Mouse (Mus musculus): ENCODE measurements around the gene Cers5.

The Cers5 gene

GRCm38 (mm10) chr15:99725341-99726155, 47.1 kb downstream of the Cers5 start, which contains the start of gene Cox14:
TSS of gene Cox14 (plus strand) at chr15:99725618.
- DNase-seq (ENCODE audit: low spot score in 2 of 2), result peak; percentile 96 to 98

- DNase-seq (ENCODE audit: low spot score in 2 of 2), result peak; percentile 77 to 78
These were observed 48.2 kb downstream of the Cers5 start for GRCm38 (mm10) chr15:99724292-99725021.

GRCm38 (mm10) chr15:99723515-99724291, 49.0 kb downstream of the Cers5 start:
- DNase-seq (ENCODE audit: low spot score in 2 of 2), result peak; percentile 51 to 66

GRCm38 (mm10) chr15:99723120-99723514, 49.6 kb downstream of the Cers5 start:
- no peak for DNase-seq (ENCODE audit: low spot score in 2 of 2)

- no peak for DNase-seq (ENCODE audit: low spot score in 2 of 2)
These were observed 50.6 kb downstream of the Cers5 start for GRCm38 (mm10) chr15:99721921-99722743.

- no peak for DNase-seq (ENCODE audit: low spot score in 2 of 2)
These were observed 52.8 kb downstream of the Cers5 start for GRCm38 (mm10) chr15:99719865-99720264.

- DNase-seq (ENCODE audit: low spot score in 2 of 2), result no peak
These were observed 54.1 kb downstream of the Cers5 start for GRCm38 (mm10) chr15:99718461-99719021.

- peak; percentile 67 to 72 for DNase-seq (ENCODE audit: low spot score in 2 of 2)
These were observed 55.0 kb downstream of the Cers5 start, which contains the start of gene Gpd1 for GRCm38 (mm10) chr15:99717386-99718334. TSS of gene Gpd1 (plus strand) at chr15:99717515.

GRCm38 (mm10) chr15:99716814-99717213, 55.9 kb downstream of the Cers5 start:
- DNase-seq (ENCODE audit: low spot score in 2 of 2), result peak in 1 of 2 experiments; percentile 53

GRCm38 (mm10) chr15:99715982-99716746, 56.5 kb downstream of the Cers5 start:
- DNase-seq (ENCODE audit: low spot score in 2 of 2), result peak; percentile 48 to 56

- DNase-seq (ENCODE audit: low spot score in 2 of 2), result peak; percentile 76 to 77
These were observed 57.3 kb downstream of the Cers5 start for GRCm38 (mm10) chr15:99715361-99715865.

- peak; percentile 80 to 93 for DNase-seq (ENCODE audit: low spot score in 2 of 2)
These were observed 57.8 kb downstream of the Cers5 start for GRCm38 (mm10) chr15:99714858-99715257.

GRCm38 (mm10) chr15:99714206-99714605, 58.5 kb downstream of the Cers5 start:
- no peak for DNase-seq (ENCODE audit: low spot score in 2 of 2)

- no peak for DNase-seq (ENCODE audit: low spot score in 2 of 2)
These were observed 59.1 kb downstream of the Cers5 start for GRCm38 (mm10) chr15:99713569-99713968.

GRCm38 (mm10) chr15:99712666-99713559, 59.8 kb downstream of the Cers5 start:
- DNase-seq (ENCODE audit: low spot score in 2 of 2), result no peak

GRCm38 (mm10) chr15:99711491-99711890, 61.2 kb downstream of the Cers5 start:
- DNase-seq (ENCODE audit: low spot score in 2 of 2), result no peak

Data from frontal cortex, postnatal 36 days (tissue).